Mouse (Mus musculus): ENCODE measurements around the gene Erc2. TPM values are rescaled to one million over a fixed set of nuclear protein-coding genes. Genes with fewer than 3 reads are reported as not detected.
A peak's percentile ranks its signal among the peaks of the same experiment; 100 is the strongest.

Gene Erc2
- polyA plus RNA-seq, 1 experiment from 2014 or later = 69.7 TPM

DNA sequence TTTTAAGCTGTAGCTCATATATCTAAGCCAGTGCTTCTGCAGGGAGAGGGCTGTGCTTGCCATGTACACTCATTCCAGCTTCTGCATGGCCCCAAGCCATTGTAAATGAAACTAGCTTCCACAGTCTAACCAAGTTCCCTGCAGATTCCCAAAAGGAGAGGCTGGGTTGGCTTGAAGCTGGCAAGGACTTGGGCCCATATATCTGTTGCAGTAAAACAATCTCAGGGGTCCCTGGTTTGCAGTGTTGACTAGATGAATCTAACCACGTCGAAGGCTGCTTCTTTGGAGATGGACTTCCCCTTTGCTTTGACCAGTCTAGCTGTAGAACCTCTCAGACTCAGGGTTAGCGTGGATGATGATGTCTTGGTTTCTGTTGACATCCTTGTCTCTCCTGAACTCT lies 716.9 kb downstream of the Erc2 start:
- ATAC-seq (replicated peaks) = no peak
- Histone ChIP-seq H3K36me3 (no peaks in the 10 kb centered on the region), H3K4me3 (no peak overlapping the region), H3K27me3 (no peaks in the 10 kb centered on the region), H3K9me3 (no peaks in the 10 kb centered on the region), H3K4me1 (peaks cover 1% of the 10 kb centered on the region; the same call in 1 of the 2 replicates), H3K9ac (replicated peaks) (no peak overlapping the region), H3K4me2 (replicated peaks) (no peak overlapping the region), H3K27ac (replicated peaks) (no peak overlapping the region)
- WGBS = 97% methylated on average over 3 of the region's 3 CpGs

DNA sequence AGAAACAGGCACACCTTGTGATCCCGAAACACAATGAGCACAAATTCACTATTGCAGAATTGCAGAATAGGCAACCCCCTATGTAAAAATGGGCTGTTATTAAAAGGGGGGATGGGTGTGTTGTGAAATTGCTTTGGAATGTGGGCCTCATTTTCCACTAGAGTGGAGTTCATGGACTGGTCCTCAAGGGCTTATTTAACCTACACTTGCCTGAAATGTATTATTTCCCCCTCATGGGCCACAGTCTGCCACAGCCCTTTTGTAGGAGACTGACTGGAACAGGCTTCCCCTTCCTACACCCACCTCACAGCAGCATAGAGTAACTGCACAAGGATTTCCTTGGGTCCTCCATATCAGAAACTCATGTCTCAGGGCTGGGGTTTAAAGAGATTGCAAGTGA lies 726.9 kb downstream of the Erc2 start:
- Histone ChIP-seq H3K27me3 (no peaks in the 10 kb centered on the region), H3K4me2 (replicated peaks) (no peak overlapping the region), H3K4me3 (no peak overlapping the region), H3K36me3 (no peaks in the 10 kb centered on the region; the same call in 1 of the 2 replicates), H3K9ac (replicated peaks) (no peak overlapping the region), H3K4me1 (no peaks in the 10 kb centered on the region), H3K27ac (replicated peaks) (no peak overlapping the region), H3K9me3 (no peaks in the 10 kb centered on the region)
- ATAC-seq (replicated peaks) = no peak
- WGBS = 31% methylated on average over 1 of the region's 1 CpGs

DNA sequence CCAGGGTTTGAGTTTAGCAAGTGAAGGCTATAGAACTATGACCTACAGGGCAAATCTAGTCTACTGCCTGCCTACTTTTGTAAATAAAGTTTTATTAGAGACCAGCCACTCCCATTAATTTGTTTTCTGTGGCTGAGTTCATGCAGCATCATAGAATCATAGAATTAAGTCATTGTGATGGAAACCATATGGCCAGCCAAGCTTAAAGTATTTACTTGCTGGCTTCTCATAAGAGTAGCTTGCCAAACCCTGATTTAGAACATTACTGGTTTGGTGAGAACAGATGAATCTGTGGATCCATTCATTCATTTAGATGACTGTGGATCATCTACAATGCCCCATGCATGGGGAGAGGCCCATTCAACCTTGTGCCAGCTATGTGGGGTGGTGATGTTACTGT lies 733.8 kb downstream of the Erc2 start:
- no peak overlapping the region for H3K27ac ChIP-seq (replicated peaks)
- no peaks in the 10 kb centered on the region for H3K36me3 ChIP-seq
- no peak overlapping the region for H3K9ac ChIP-seq (replicated peaks)
- H3K9me3 ChIP-seq = no peaks in the 10 kb centered on the region
- ATAC-seq (replicated peaks) = no peak
- no peak overlapping the region for H3K4me2 ChIP-seq (replicated peaks)
- H3K4me3 ChIP-seq = no peak overlapping the region
- H3K4me1 ChIP-seq = no peaks in the 10 kb centered on the region
- no peaks in the 10 kb centered on the region for H3K27me3 ChIP-seq

DNA sequence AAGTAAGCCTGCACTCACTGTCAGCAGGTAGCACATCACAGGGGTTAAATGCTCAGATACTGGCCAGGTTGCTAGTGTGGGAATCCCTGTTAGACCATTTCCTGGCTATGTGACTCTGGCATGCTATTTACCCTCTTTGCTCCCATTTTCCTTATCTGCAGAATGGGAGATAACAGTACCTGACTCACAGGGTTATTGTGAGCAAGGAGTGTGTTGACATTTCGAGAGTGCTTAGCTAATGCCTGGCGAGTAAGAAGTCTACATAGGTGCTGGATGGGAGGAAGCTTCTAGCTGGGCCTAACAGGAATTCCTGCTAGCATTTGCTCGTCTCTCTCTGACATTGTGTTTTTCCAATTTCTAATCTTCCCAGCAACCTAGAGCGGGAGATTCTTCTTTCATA lies 737.3 kb downstream of the Erc2 start:
- ATAC-seq (replicated peaks) = no peak
- 85% methylated on average over 4 of the region's 4 CpGs for WGBS
- no peaks in the 10 kb centered on the region for H3K9me3 ChIP-seq

DNA sequence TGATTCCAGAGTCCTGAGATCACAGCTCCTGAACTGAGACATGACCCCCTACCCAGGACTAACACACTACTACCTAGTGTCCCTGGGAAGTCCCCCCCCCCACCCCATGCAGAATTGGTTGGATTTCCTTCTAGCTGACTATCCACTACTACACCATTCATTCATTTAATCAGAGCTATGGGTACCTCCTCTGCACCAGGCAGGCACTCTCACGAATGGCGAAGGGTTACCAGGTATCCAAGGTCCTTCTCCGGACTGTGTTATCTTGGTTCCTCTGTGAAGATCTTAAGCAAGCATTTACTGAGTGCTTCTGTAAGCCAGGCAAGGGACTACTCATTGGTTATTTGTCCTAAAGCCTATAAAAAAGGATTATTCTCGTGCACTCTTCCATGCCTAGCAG lies 737.8 kb downstream of the Erc2 start:
- H3K27ac ChIP-seq (replicated peaks) = no peak overlapping the region
- 88% methylated on average over 4 of the region's 4 CpGs for WGBS
- H3K27me3 ChIP-seq = no peaks in the 10 kb centered on the region
- H3K4me1 ChIP-seq = no peaks in the 10 kb centered on the region
- no peaks in the 10 kb centered on the region for H3K36me3 ChIP-seq
- no peak overlapping the region for H3K4me3 ChIP-seq
- H3K9me3 ChIP-seq = no peaks in the 10 kb centered on the region
- no peak overlapping the region for H3K4me2 ChIP-seq (replicated peaks)
- H3K9ac ChIP-seq (replicated peaks) = no peak overlapping the region
- ATAC-seq (replicated peaks) = no peak

More for the DNA sequence above, 737.3 kb downstream of the Erc2 start:
- Histone ChIP-seq H3K9ac (replicated peaks) (no peak overlapping the region), H3K27me3 (no peaks in the 10 kb centered on the region), H3K4me3 (no peak overlapping the region), H3K27ac (replicated peaks) (no peak overlapping the region), H3K36me3 (no peaks in the 10 kb centered on the region), H3K4me1 (no peaks in the 10 kb centered on the region), H3K4me2 (replicated peaks) (no peak overlapping the region)

DNA sequence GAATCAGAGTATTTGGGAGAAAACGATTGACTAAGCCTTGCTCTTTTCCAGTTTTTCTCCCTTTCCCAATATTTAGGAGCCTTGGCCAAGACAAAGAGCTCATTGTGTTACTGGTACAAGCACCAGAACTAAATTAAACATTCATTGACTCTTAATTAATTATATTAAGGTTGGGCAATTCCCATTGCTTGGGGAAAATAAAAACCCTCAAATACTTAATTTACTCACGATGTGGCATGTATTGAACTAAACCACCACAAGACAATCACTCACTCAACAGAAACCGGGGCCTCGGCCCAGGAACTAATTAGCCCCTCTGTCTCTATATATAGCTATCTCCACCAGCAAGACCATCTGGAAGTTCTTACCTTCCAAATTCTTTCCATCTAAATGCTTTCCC lies 740.1 kb downstream of the Erc2 start:
- Histone ChIP-seq H3K27me3 (peaks cover 3% of the 10 kb centered on the region; the same call in 1 of the 2 replicates), H3K4me1 (no peaks in the 10 kb centered on the region), H3K4me2 (replicated peaks) (no peak overlapping the region), H3K27ac (replicated peaks) (no peak overlapping the region), H3K9me3 (no peaks in the 10 kb centered on the region), H3K36me3 (no peaks in the 10 kb centered on the region), H3K9ac (replicated peaks) (no peak overlapping the region), H3K4me3 (no peak overlapping the region)
- no peak for ATAC-seq (replicated peaks)
- WGBS = 9% methylated on average over 4 of the region's 4 CpGs

DNA sequence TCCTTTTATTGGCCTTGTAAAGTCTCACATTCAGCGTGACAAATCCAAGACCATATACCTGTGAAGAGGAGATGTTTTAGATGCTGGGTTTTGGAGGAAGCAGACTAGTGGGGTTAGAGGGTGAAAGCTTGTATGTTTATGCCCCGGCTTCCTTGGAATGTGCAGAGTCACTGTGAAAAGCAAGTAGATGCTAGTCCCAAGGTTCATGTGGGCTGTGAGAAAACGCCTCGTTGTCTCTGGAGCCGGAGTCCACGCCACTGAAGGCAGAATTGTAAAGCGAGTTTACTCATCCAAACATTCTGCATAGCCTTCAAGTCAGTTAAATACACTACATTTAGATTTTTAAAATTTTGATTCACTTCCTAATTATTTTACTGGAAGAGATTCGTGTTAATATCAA lies 748.5 kb downstream of the Erc2 start:
- 86% methylated on average over 8 of the region's 8 CpGs for WGBS
- H3K9ac ChIP-seq (replicated peaks) = no peak overlapping the region
- H3K36me3 ChIP-seq = no peaks in the 10 kb centered on the region
- no peak overlapping the region for H3K4me3 ChIP-seq
- peaks cover 6% of the 10 kb centered on the region for H3K4me1 ChIP-seq
- no peaks in the 10 kb centered on the region for H3K9me3 ChIP-seq
- H3K27ac ChIP-seq (replicated peaks) = no peak overlapping the region
- H3K4me2 ChIP-seq (replicated peaks) = no peak overlapping the region
- H3K27me3 ChIP-seq = peaks cover 9% of the 10 kb centered on the region; the same call in 1 of the 2 replicates
- ATAC-seq (replicated peaks) = no peak

DNA sequence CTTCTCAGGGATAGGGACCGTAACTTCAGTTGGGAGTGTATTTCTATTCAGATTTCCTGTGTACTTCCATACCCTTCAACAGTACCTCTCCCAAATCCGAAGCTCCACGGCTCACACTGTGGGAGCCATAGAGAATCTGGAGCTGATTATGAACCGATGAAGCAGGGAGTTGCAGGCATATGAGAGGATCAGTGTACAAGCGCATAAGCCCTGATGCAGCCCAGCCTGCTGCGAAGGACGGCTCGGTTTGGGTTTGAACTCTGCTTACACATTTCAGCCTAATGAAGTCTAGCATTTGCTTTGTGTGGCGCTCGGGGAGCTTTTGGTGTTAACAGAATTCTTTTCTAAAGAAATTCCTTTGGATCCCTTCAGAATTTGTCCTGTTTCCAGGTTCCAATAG lies 749.4 kb downstream of the Erc2 start:
- Histone ChIP-seq H3K27me3 (peaks cover 8% of the 10 kb centered on the region; the same call in 1 of the 2 replicates), H3K9ac (replicated peaks) (no peak overlapping the region), H3K4me2 (replicated peaks) (no peak overlapping the region), H3K4me3 (no peak overlapping the region), H3K4me1 (peaks cover 12% of the 10 kb centered on the region), H3K27ac (replicated peaks) (no peak overlapping the region), H3K36me3 (no peaks in the 10 kb centered on the region), H3K9me3 (no peaks in the 10 kb centered on the region)
- WGBS = 82% methylated on average over 10 of the region's 10 CpGs
- no peak for ATAC-seq (replicated peaks)

DNA sequence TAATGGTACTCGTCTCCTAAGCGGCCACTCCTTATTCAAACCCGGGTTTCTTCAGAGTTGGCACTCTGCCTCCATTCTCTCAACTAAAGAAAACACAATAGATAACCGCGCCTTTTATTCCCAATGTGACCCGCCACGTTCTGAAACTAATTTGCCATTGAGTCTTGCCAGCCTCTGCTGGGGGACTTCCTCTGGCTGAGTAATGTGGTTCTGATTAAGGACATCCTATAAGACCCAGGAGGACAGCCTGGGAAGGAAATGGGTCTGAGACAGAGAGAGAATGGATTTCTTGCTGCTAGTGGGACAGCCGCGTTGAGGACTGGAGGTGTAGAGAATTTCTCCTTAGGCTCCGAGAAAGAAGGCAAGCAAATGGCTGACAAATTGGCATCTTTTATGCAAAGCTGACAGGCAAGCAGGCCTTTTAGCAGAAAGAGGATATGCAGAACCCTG lies 753.4 kb downstream of the Erc2 start:
- Histone ChIP-seq H3K4me1 (peaks cover 12% of the 10 kb centered on the region), H3K27me3 (peaks cover 25% of the 10 kb centered on the region; the same call in 1 of the 2 replicates), H3K4me3 (no peak overlapping the region), H3K4me2 (replicated peaks) (0 out of 2 replicates have a peak overlapping the region, but pooled peaks have one; percentile 11), H3K27ac (replicated peaks) (no peak overlapping the region), H3K9ac (replicated peaks) (no peak overlapping the region), H3K9me3 (no peaks in the 10 kb centered on the region), H3K36me3 (no peaks in the 10 kb centered on the region)
- WGBS = 4% methylated on average over 10 of the region's 10 CpGs
- no peak for ATAC-seq (replicated peaks)

DNA sequence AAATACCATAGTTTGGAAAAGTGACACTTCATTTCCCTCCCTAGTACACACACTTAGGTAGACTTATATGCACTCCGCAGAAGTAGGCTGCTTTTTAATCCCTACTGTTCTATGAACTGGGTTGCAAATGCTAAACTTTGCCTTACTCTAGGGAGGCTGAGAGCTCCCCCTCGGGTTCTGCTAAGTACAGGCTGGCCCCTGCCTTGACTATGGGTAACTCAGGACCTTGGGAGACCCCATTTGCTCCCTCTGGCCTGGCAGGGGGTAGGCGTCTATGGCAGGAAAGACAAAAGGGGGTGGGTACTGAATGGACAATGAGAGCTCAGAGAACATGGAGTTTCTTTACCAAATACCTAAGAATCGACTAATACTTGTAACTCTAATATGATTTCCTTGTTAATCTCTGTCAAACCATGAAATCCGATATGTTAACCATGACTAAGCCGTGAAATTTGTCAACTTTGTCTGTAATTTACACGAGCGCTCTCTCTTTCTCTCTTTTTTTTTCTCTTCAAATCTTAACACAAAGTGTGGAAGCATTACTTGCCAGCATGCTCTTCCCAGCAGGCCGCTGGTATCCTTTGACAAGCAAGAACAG lies 754.1 kb downstream of the Erc2 start:
- WGBS = 51% methylated on average over 9 of the region's 9 CpGs
- H3K36me3 ChIP-seq = no peaks in the 10 kb centered on the region
- no peak for ATAC-seq (replicated peaks)
- no peak overlapping the region for H3K9ac ChIP-seq (replicated peaks)
- no peak overlapping the region for H3K4me3 ChIP-seq
- no peak overlapping the region for H3K4me2 ChIP-seq (replicated peaks)
- no peaks in the 10 kb centered on the region for H3K9me3 ChIP-seq
- H3K27ac ChIP-seq (replicated peaks) = no peak overlapping the region
- peaks cover 25% of the 10 kb centered on the region; the same call in 1 of the 2 replicates for H3K27me3 ChIP-seq
- H3K4me1 ChIP-seq = peaks cover 12% of the 10 kb centered on the region

DNA sequence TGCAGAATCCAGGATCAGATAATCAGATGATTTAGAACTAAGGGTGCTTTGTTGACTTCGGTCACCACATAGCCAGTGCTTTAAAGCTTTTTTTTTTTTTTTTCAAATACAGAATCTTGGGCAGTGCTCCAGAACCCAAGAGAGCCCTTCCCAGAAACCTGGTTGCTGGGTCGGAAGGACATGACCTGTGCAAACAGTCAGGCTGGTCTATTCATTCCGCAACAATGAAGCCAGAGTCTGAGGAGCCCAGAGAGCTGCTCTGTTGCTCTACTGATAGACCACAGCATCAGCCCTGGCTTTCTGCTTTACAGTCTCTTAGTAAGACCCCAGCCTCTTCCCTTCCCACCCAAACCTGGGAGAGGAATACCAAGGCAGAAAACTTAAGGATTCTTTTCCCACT lies 755.3 kb downstream of the Erc2 start:
- Histone ChIP-seq H3K4me2 (replicated peaks) (no peak overlapping the region), H3K36me3 (no peaks in the 10 kb centered on the region), H3K4me3 (no peak overlapping the region), H3K9me3 (no peaks in the 10 kb centered on the region), H3K27ac (replicated peaks) (no peak overlapping the region), H3K4me1 (peaks cover 20% of the 10 kb centered on the region), H3K27me3 (peaks cover 25% of the 10 kb centered on the region; the same call in 1 of the 2 replicates), H3K9ac (replicated peaks) (no peak overlapping the region)
- 79% methylated on average over 3 of the region's 3 CpGs for WGBS
- no peak for ATAC-seq (replicated peaks)

DNA sequence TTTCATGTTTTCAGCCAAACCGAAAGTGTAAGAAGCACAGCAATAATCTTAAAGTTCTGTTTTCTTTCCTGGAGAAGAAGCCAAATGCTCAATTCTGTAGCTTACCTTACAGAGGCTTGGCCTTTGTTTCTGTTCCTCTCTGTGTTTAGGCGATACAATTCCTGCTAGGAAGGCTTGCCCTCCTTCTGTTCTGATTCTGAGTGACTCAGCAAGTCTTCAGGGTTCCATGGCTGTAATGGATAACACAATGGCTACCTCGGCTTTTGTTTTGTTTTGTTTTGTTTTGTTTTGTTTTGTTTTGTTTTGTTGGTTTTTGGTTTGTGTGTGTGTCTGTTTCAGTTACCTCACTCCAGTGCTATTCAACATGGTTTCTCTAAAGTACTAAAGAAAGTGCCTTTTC lies 757.9 kb downstream of the Erc2 start:
- WGBS = 63% methylated on average over 3 of the region's 3 CpGs
- Histone ChIP-seq H3K4me3 (no peak overlapping the region), H3K27ac (replicated peaks) (no peak overlapping the region), H3K27me3 (peaks cover 24% of the 10 kb centered on the region), H3K4me2 (replicated peaks) (no peak overlapping the region), H3K36me3 (no peaks in the 10 kb centered on the region), H3K9me3 (no peaks in the 10 kb centered on the region), H3K4me1 (peaks cover 20% of the 10 kb centered on the region), H3K9ac (replicated peaks) (no peak overlapping the region)
- no peak for ATAC-seq (replicated peaks)

All from forebrain, embryonic 15.5 days (tissue).